Mouse (Mus musculus) hindbrain, embryonic 13.5 days (tissue): ENCODE results near the gene Slc51a. TPM values are rescaled to one million over a fixed set of nuclear protein-coding genes. Genes with fewer than 3 reads are reported as not detected.
A peak's percentile ranks its signal among the peaks of the same experiment; 100 is the strongest.
"Not testable (repeated sequence)": the region's sequence is repeated elsewhere in the genome, so short reads cannot be mapped to it uniquely, and the experiment has no call there.

ENCODE experiments used
- ATAC-seq: fragments of 200-750 bp; cut with Nextera tagmentation; 2 replicates; pipeline ENCODE4 v1.8.0; 2017; ENCODE audit warnings: moderate TSS enrichment; ENCODE audit not compliant: low FRiP score
- H3K27ac ChIP-seq: fragments of 300-500 bp; sonication (generic); 2 replicates; pipeline ENCODE4 v1.5.1; 2015; ENCODE audit warnings: inconsistent platforms, mild to moderate bottlenecking, moderate library complexity
- H3K27me3 ChIP-seq: fragments of 300-500 bp; sonication (generic); 2 replicates; pipeline ENCODE4 v1.6.1; 2015; ENCODE audit warnings: mild to moderate bottlenecking, inconsistent platforms
- H3K36me3 ChIP-seq: fragments of 300-500 bp; sonication (generic); 2 replicates; pipeline ENCODE4 v1.6.1; 2015; ENCODE audit warnings: mild to moderate bottlenecking, inconsistent platforms
- H3K4me1 ChIP-seq: fragments of 300-500 bp; sonication (generic); replicated peaks from 2 replicates; pipeline ENCODE4 v1.6.1; 2015; ENCODE audit warnings: inconsistent platforms
- H3K4me2 ChIP-seq: fragments of 300-500 bp; sonication (generic); 2 replicates; pipeline ENCODE4 v1.6.1; 2015; ENCODE audit warnings: inconsistent platforms, mild to moderate bottlenecking, moderate library complexity
- H3K4me3 ChIP-seq: fragments of 300-500 bp; sonication (generic); 2 replicates; pipeline ENCODE4 v1.5.1; 2015; ENCODE audit warnings: mild to moderate bottlenecking, inconsistent platforms
- H3K9ac ChIP-seq: fragments of 300-500 bp; sonication (generic); 2 replicates; pipeline ENCODE4 v1.6.1; 2015; ENCODE audit warnings: mild to moderate bottlenecking, inconsistent platforms
- H3K9me3 ChIP-seq: fragments of 300-500 bp; sonication (generic); 2 replicates; pipeline ENCODE4 v1.6.1; 2016; ENCODE audit warnings: inconsistent platforms
- WGBS: fragments of 180-500 bp; shearing (Covaris S2); methylation state at CpG from one replicate; pipeline ENCODE4 v1.1.7; 2015; 5-methylcytosine and 5-hydroxymethylcytosine counted together
- polyA plus RNA-seq: library from polyadenylated mRNA; unstranded; fragments of >200 nt; fragmentation: Nextera tagmentation; extraction: Ambion mirVana; gene quantifications from 2 replicates; pipeline ENCODE4 v1.2.1, GENCODE M21; 2015

Gene Slc51a
- polyA plus RNA-seq, 1 experiment from 2014 or later: 0.13 TPM

DNA sequence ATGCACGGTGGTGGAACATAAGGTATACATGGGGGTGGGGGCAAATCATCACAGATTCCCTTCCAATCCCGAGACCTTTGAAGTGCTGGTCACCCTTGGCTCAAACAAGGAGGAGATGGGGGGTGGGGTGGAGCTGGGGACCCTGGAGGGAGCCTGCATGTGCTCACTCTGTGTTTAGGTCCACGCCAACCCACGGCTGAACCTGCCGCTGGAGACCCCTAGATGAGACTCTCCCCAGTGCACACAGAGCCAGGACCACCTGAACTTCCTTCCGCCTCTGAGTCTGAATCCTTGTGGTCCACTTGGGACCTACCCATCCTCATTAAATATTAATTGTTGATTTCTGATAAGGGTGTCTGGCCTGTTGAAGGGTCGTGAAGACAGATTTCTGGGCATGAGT is 19.2 kb upstream of the Slc51a start:
- peaks cover 9% of the 10 kb centered on the region for H3K4me1 ChIP-seq
- no peaks in the 10 kb centered on the region for H3K36me3 ChIP-seq
- H3K9me3 ChIP-seq: no peaks in the 10 kb centered on the region
- H3K27ac ChIP-seq: no peak overlapping the region
- H3K9ac ChIP-seq: no peak overlapping the region
- H3K4me2 ChIP-seq: no peak overlapping the region
- no peaks in the 10 kb centered on the region for H3K27me3 ChIP-seq
- no peak overlapping the region for H3K4me3 ChIP-seq
- WGBS: 79% methylated on average over 7 of the region's 7 CpGs
- ATAC-seq: no peak

DNA sequence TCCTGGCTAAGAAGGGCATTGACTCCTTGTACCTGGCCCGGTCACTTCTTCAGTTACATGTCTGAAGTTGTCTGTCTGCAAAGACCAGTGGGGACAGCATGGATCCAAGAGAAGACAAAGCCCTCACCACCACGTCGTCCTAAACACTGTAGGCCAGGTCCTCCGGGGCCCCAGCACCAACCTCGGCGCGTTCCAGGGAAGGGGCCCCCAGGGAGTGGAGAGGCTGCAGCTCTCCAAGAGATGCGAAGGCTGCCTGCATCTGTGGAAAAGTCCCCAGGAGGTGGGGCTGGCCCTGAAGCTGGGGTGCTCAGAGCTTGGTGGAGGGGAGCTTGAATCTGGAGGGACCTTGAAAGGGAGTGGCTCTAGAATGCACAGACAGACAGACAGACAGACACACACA is 18.6 kb upstream of the Slc51a start:
- Histone ChIP-seq H3K4me1 (peaks cover 9% of the 10 kb centered on the region), H3K9me3 (no peaks in the 10 kb centered on the region), H3K9ac (no peak overlapping the region), H3K4me2 (no peak overlapping the region), H3K4me3 (no peak overlapping the region), H3K27ac (no peak overlapping the region), H3K36me3 (no peaks in the 10 kb centered on the region), H3K27me3 (no peaks in the 10 kb centered on the region)
- ATAC-seq: no peak
- WGBS: 85% methylated on average over 8 of the region's 8 CpGs

GRCm38 (mm10) chr16:32503633-32504032 is 16.0 kb upstream of the Slc51a start:
- 0 out of 2 replicates have a peak, but pooled peaks cover 4% of the 10 kb centered on the region for H3K4me1 ChIP-seq
- 78% methylated on average over 6 of the region's 6 CpGs for WGBS
- H3K36me3 ChIP-seq: no peaks in the 10 kb centered on the region
- H3K9ac ChIP-seq: no peak overlapping the region
- H3K27ac ChIP-seq: no peak overlapping the region
- H3K27me3 ChIP-seq: no peaks in the 10 kb centered on the region
- ATAC-seq: no peak
- H3K4me3 ChIP-seq: no peak overlapping the region
- H3K4me2 ChIP-seq: no peak overlapping the region
- no peaks in the 10 kb centered on the region for H3K9me3 ChIP-seq

- Histone ChIP-seq H3K4me1 (0 out of 2 replicates have a peak, but pooled peaks cover 4% of the 10 kb centered on the region), H3K4me2 (no peak overlapping the region), H3K9ac (no peak overlapping the region), H3K36me3 (no peaks in the 10 kb centered on the region), H3K9me3 (no peaks in the 10 kb centered on the region), H3K27me3 (no peaks in the 10 kb centered on the region), H3K4me3 (no peak overlapping the region), H3K27ac (no peak overlapping the region)
- no peak for ATAC-seq
- 85% methylated on average over 12 of the region's 12 CpGs for WGBS
Measured at GRCm38 (mm10) chr16:32502621-32503335, 15.1 kb upstream of the Slc51a start.

DNA sequence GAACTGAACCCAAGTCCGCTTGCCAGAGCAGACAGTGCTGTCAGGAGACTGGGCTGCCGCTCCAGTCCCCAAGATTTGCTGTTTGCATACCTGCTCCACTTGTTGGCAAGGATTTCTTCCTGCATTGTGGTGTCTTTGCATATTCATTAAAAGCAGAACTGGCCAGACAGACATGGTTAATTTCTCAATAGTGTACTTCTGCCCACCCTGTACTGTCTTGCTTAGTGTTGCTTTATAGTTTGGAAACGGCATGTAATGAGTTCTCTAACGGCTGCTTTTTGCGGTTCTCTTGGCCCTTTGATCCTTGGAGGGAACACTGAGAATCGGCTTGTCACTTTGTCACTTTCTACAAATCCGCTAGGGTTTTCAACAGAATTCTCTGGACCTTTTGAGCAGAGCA is 13.8 kb upstream of the Slc51a start:
- 0 out of 2 replicates have a peak, but pooled peaks cover 4% of the 10 kb centered on the region for H3K4me1 ChIP-seq
- ATAC-seq: no peak
- H3K4me2 ChIP-seq: no peak overlapping the region
- no peak overlapping the region for H3K4me3 ChIP-seq
- H3K9me3 ChIP-seq: no peaks in the 10 kb centered on the region
- H3K27ac ChIP-seq: no peak overlapping the region
- no peaks in the 10 kb centered on the region for H3K27me3 ChIP-seq
- WGBS: 79% methylated on average over 7 of the region's 7 CpGs
- no peaks in the 10 kb centered on the region for H3K36me3 ChIP-seq
- H3K9ac ChIP-seq: no peak overlapping the region

DNA sequence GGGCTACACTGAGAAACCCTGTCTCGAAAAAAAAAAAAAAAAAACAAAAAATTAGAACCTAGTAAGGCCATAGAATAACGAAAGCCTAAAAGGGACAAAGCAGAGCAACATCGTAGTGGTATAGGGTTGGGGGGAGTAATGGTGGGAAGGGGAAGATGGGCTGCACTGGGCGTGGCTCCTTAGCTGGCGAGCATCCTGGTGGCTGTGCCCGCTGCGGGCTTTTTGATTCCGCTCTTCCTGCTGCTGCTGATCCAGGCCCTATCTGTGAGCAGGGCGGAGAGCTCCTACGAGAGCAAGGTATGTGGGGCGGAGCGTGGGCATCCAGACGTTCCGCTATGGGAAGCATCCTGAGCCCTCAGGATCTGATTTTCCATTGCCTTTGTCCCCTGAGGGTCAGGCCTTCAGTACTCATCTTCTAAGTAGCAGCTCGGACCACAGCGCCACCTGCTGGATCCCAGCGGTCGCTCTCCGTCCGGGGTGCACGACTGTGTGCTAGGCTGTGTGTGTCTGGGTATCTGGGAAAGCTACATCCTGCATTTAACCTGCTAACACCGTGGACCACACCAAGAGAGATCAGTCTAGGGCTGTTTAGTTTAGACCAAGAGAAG is 11.9 kb upstream of the Slc51a start:
- peak overlapping the region; percentile 39 for H3K4me3 ChIP-seq
- no peaks in the 10 kb centered on the region for H3K36me3 ChIP-seq
- no peaks in the 10 kb centered on the region for H3K27me3 ChIP-seq
- 9% methylated on average over 22 of the region's 22 CpGs for WGBS
- no peaks in the 10 kb centered on the region for H3K9me3 ChIP-seq
- peak; percentile 94 for ATAC-seq
- H3K27ac ChIP-seq: peak overlapping the region; percentile 44; the same call in 1 of the 2 replicates
- 0 out of 2 replicates have a peak, but pooled peaks cover 4% of the 10 kb centered on the region for H3K4me1 ChIP-seq
- peak overlapping the region; percentile 55 for H3K4me2 ChIP-seq
- peak overlapping the region; percentile 68 for H3K9ac ChIP-seq

- H3K4me2 ChIP-seq: peak overlapping the region; percentile 55; the same call in 1 of the 2 replicates
- no peaks in the 10 kb centered on the region for H3K27me3 ChIP-seq
- 0 out of 2 replicates have a peak, but pooled peaks cover 4% of the 10 kb centered on the region for H3K4me1 ChIP-seq
- 61% methylated on average over 13 of the region's 13 CpGs for WGBS
- peak overlapping the region; percentile 68; the same call in 1 of the 2 replicates for H3K9ac ChIP-seq
- ATAC-seq: 0 out of 2 replicates have a peak, but pooled peaks have one; percentile 18
- H3K27ac ChIP-seq: no peak overlapping the region
- H3K9me3 ChIP-seq: no peaks in the 10 kb centered on the region
- H3K36me3 ChIP-seq: no peaks in the 10 kb centered on the region
- peak overlapping the region; percentile 39; the same call in 1 of the 2 replicates for H3K4me3 ChIP-seq
Measured at GRCm38 (mm10) chr16:32498996-32499395, 11.3 kb upstream of the Slc51a start.

- Histone ChIP-seq H3K4me2 (no peak within 1 kb of the TSS), H3K9me3 (no peaks in the 10 kb centered on the region), H3K27me3 (no peaks in the 10 kb centered on the region), H3K4me1 (0 out of 2 replicates have a peak, but pooled peaks cover 4% of the 10 kb centered on the region), H3K9ac (no peak within 1 kb of the TSS), H3K4me3 (no peak within 1 kb of the TSS), H3K27ac (no peak within 1 kb of the TSS), H3K36me3 (no peaks in the 10 kb centered on the region)
- no peak for ATAC-seq
- whole genome bisulfite sequencing: 76% methylated on average over 3 of the region's 3 CpGs
Measured at GRCm38 (mm10) chr16:32495965-32496364, 8.3 kb upstream of the Slc51a start, which contains the start of gene Zdhhc19. Gene Zdhhc19, plus strand, starts transcription at chr16:32496265.

GRCm38 (mm10) chr16:32494371-32494770 is 6.7 kb upstream of the Slc51a start:
- not testable (repeated sequence) for H3K27ac ChIP-seq, H3K4me2 ChIP-seq, H3K9ac ChIP-seq, H3K4me1 ChIP-seq, H3K36me3 ChIP-seq, H3K4me3 ChIP-seq, H3K9me3 ChIP-seq, ATAC-seq, H3K27me3 ChIP-seq
- WGBS: 82% methylated on average over 6 of the region's 6 CpGs

DNA sequence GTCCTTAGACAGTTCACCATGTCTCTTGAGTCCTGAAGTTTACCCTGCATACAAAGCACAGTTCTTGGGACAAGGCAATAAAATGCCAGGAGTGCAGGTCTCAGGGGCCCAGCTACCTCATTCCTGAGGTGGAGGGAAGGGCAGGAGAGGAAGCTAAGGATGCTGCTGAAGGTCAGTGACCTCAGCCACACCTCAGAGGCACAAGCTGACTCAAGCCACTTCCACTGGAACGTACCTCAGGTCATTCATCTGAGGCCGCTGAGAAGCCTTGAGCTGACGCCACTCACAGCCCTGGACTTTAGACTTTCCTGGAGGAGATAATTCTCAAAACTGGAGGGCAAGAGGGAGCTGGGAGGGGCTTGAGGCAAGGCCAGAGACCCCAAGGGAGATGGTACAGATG is 1.3 kb upstream of the Slc51a start:
- no peaks in the 10 kb centered on the region for H3K36me3 ChIP-seq
- 0 out of 2 replicates have a peak, but pooled peaks cover 2% of the 10 kb centered on the region for H3K27me3 ChIP-seq
- H3K9me3 ChIP-seq: no peaks in the 10 kb centered on the region
- H3K4me3 ChIP-seq: no peak overlapping the region
- ATAC-seq: no peak
- H3K9ac ChIP-seq: no peak overlapping the region
- no peaks in the 10 kb centered on the region for H3K4me1 ChIP-seq
- no peak overlapping the region for H3K4me2 ChIP-seq
- WGBS: 97% methylated on average over 3 of the region's 3 CpGs
- no peak overlapping the region for H3K27ac ChIP-seq

DNA sequence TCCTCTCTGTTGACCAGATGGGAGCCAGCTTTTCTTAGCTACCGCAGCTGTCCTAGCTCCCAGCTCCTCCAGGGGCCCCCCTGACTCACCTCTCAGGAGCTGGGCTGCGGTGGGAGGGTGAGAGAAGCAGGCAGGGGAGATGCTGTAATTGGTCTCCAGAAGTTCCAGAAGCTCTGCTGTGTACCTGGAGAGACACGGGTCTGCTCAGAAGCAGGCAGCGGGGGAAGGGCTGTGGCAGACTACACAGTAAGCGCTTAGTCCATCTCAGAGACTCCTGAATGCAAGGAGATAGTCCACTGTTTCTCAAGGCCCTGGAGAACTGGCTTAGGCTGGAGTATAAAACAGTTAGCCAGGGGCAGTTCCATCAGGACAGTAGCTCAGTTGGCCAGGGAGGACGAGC is 1.6 kb downstream of the Slc51a start:
- H3K36me3 ChIP-seq: no peaks in the 10 kb centered on the region
- H3K9ac ChIP-seq: no peak overlapping the region
- H3K9me3 ChIP-seq: no peaks in the 10 kb centered on the region
- H3K27me3 ChIP-seq: 0 out of 2 replicates have a peak, but pooled peaks cover 2% of the 10 kb centered on the region
- WGBS: 84% methylated on average over 6 of the region's 6 CpGs
- no peak overlapping the region for H3K4me2 ChIP-seq
- ATAC-seq: no peak
- no peak overlapping the region for H3K27ac ChIP-seq
- H3K4me3 ChIP-seq: no peak overlapping the region
- no peaks in the 10 kb centered on the region for H3K4me1 ChIP-seq

- H3K4me2 ChIP-seq: no peak overlapping the region
- no peak for ATAC-seq
- H3K4me1 ChIP-seq: no peaks in the 10 kb centered on the region
- H3K4me3 ChIP-seq: no peak overlapping the region
- H3K36me3 ChIP-seq: no peaks in the 10 kb centered on the region
- 79% methylated on average over 2 of the region's 2 CpGs for WGBS
- no peak overlapping the region for H3K9ac ChIP-seq
- no peaks in the 10 kb centered on the region for H3K9me3 ChIP-seq
- H3K27me3 ChIP-seq: 0 out of 2 replicates have a peak, but pooled peaks cover 2% of the 10 kb centered on the region
- no peak overlapping the region for H3K27ac ChIP-seq
Measured at GRCm38 (mm10) chr16:32485209-32485608, 2.5 kb downstream of the Slc51a start.
